Mouse (Mus musculus): ENCODE data around the gene Kif2c. TPM values are rescaled to one million over a fixed set of nuclear protein-coding genes. Genes with fewer than 3 reads are reported as not detected.
A peak's percentile ranks its signal among the peaks of the same experiment; 100 is the strongest.

Kif2c gene
- polyA plus RNA-seq, 1 experiment: not detected

GRCm38 (mm10) chr4:117152714-117153113, 29.7 kb downstream of the Kif2c start:
- Histone ChIP-seq H3K4me3 (ENCODE audit: insufficient read depth, low read depth, low read length) (no peak overlapping the region), H3K4me1 (ENCODE audit: control insufficient read depth, insufficient read depth, insufficient read length, low read length) (no peaks in the 10 kb centered on the region; the same call in 1 of the 2 replicates), H3K27ac (replicated peaks; ENCODE audit: low read depth, low read length) (no peak overlapping the region)

- Histone ChIP-seq H3K4me1 (ENCODE audit: control insufficient read depth, insufficient read depth, insufficient read length, low read length) (no peaks in the 10 kb centered on the region), H3K27ac (replicated peaks; ENCODE audit: low read depth, low read length) (no peak overlapping the region), H3K4me3 (ENCODE audit: insufficient read depth, low read depth, low read length) (no peak overlapping the region)
These were observed 31.0 kb downstream of the Kif2c start for GRCm38 (mm10) chr4:117151416-117151815.

GRCm38 (mm10) chr4:117150212-117150733, 32.2 kb downstream of the Kif2c start:
- H3K27ac ChIP-seq (replicated peaks; ENCODE audit: low read depth, low read length): no peak overlapping the region
- H3K4me1 ChIP-seq (ENCODE audit: control insufficient read depth, insufficient read depth, insufficient read length, low read length): no peaks in the 10 kb centered on the region
- H3K4me3 ChIP-seq (ENCODE audit: insufficient read depth, low read depth, low read length): no peak overlapping the region

GRCm38 (mm10) chr4:117149291-117150211, 32.9 kb downstream of the Kif2c start:
- H3K4me1 ChIP-seq (ENCODE audit: control insufficient read depth, insufficient read depth, insufficient read length, low read length): no peaks in the 10 kb centered on the region
- no peak overlapping the region for H3K4me3 ChIP-seq (ENCODE audit: insufficient read depth, low read depth, low read length)
- no peak overlapping the region for H3K27ac ChIP-seq (replicated peaks; ENCODE audit: low read depth, low read length)

- Histone ChIP-seq H3K27ac (replicated peaks; ENCODE audit: low read depth, low read length) (no peak overlapping the region), H3K4me1 (ENCODE audit: control insufficient read depth, insufficient read depth, insufficient read length, low read length) (no peaks in the 10 kb centered on the region), H3K4me3 (ENCODE audit: insufficient read depth, low read depth, low read length) (no peak overlapping the region)
These were observed 33.6 kb downstream of the Kif2c start for GRCm38 (mm10) chr4:117148815-117149214.

GRCm38 (mm10) chr4:117148047-117148713, 34.3 kb downstream of the Kif2c start:
- no peaks in the 10 kb centered on the region for H3K4me1 ChIP-seq (ENCODE audit: control insufficient read depth, insufficient read depth, insufficient read length, low read length)
- no peak overlapping the region for H3K27ac ChIP-seq (replicated peaks; ENCODE audit: low read depth, low read length)
- H3K4me3 ChIP-seq (ENCODE audit: insufficient read depth, low read depth, low read length): no peak overlapping the region

- Histone ChIP-seq H3K4me3 (ENCODE audit: insufficient read depth, low read depth, low read length) (no peak overlapping the region), H3K27ac (replicated peaks; ENCODE audit: low read depth, low read length) (no peak overlapping the region), H3K4me1 (ENCODE audit: control insufficient read depth, insufficient read depth, insufficient read length, low read length) (no peaks in the 10 kb centered on the region)
These were observed 36.3 kb downstream of the Kif2c start for GRCm38 (mm10) chr4:117146176-117146575.

GRCm38 (mm10) chr4:117145248-117145647, 37.2 kb downstream of the Kif2c start:
- Histone ChIP-seq H3K4me3 (ENCODE audit: insufficient read depth, low read depth, low read length) (no peak overlapping the region), H3K4me1 (ENCODE audit: control insufficient read depth, insufficient read depth, insufficient read length, low read length) (no peaks in the 10 kb centered on the region), H3K27ac (replicated peaks; ENCODE audit: low read depth, low read length) (no peak overlapping the region)

GRCm38 (mm10) chr4:117143023-117143422, 39.4 kb downstream of the Kif2c start:
- H3K27ac ChIP-seq (replicated peaks; ENCODE audit: low read depth, low read length): no peak overlapping the region
- no peak overlapping the region for H3K4me3 ChIP-seq (ENCODE audit: insufficient read depth, low read depth, low read length)
- no peaks in the 10 kb centered on the region for H3K4me1 ChIP-seq (ENCODE audit: control insufficient read depth, insufficient read depth, insufficient read length, low read length)

GRCm38 (mm10) chr4:117140613-117141012, 41.8 kb downstream of the Kif2c start:
- Histone ChIP-seq H3K4me3 (ENCODE audit: insufficient read depth, low read depth, low read length) (no peak overlapping the region), H3K4me1 (ENCODE audit: control insufficient read depth, insufficient read depth, insufficient read length, low read length) (0 out of 2 replicates have a peak, but pooled peaks cover 2% of the 10 kb centered on the region), H3K27ac (replicated peaks; ENCODE audit: low read depth, low read length) (no peak overlapping the region)

- H3K27ac ChIP-seq (replicated peaks; ENCODE audit: low read depth, low read length): no peak overlapping the region
- H3K4me3 ChIP-seq (ENCODE audit: insufficient read depth, low read depth, low read length): no peak overlapping the region
- H3K4me1 ChIP-seq (ENCODE audit: control insufficient read depth, insufficient read depth, insufficient read length, low read length): 0 out of 2 replicates have a peak, but pooled peaks cover 2% of the 10 kb centered on the region
These were observed 43.2 kb downstream of the Kif2c start for GRCm38 (mm10) chr4:117139217-117139612.

GRCm38 (mm10) chr4:117138295-117139216, 43.9 kb downstream of the Kif2c start:
- Histone ChIP-seq H3K4me3 (ENCODE audit: insufficient read depth, low read depth, low read length) (no peak overlapping the region), H3K4me1 (ENCODE audit: control insufficient read depth, insufficient read depth, insufficient read length, low read length) (0 out of 2 replicates have a peak, but pooled peaks cover 2% of the 10 kb centered on the region), H3K27ac (replicated peaks; ENCODE audit: low read depth, low read length) (no peak overlapping the region)

- H3K27ac ChIP-seq (replicated peaks; ENCODE audit: low read depth, low read length): peak overlapping the region; percentile 59
- H3K4me1 ChIP-seq (ENCODE audit: control insufficient read depth, insufficient read depth, insufficient read length, low read length): 0 out of 2 replicates have a peak, but pooled peaks cover 2% of the 10 kb centered on the region
- no peak overlapping the region for H3K4me3 ChIP-seq (ENCODE audit: insufficient read depth, low read depth, low read length)
These were observed 46.4 kb downstream of the Kif2c start for GRCm38 (mm10) chr4:117136034-117136433.

- Histone ChIP-seq H3K27ac (replicated peaks; ENCODE audit: low read depth, low read length) (no peak overlapping the region), H3K4me3 (ENCODE audit: insufficient read depth, low read depth, low read length) (no peak overlapping the region), H3K4me1 (ENCODE audit: control insufficient read depth, insufficient read depth, insufficient read length, low read length) (0 out of 2 replicates have a peak, but pooled peaks cover 2% of the 10 kb centered on the region)
These were observed 47.8 kb downstream of the Kif2c start for GRCm38 (mm10) chr4:117134601-117134995.
